Mouse (Mus musculus): ENCODE results near the gene Trim40.
"Not testable (repeated sequence)": the region's sequence is repeated elsewhere in the genome, so short reads cannot be mapped to it uniquely, and the experiment has no call there.

Trim40 gene

GRCm38 (mm10) chr17:36893387-36893786 is 3.5 kb upstream of the Trim40 start:
- no peak for DNase-seq (ENCODE audit: low spot score in 2 of 2)

DNA sequence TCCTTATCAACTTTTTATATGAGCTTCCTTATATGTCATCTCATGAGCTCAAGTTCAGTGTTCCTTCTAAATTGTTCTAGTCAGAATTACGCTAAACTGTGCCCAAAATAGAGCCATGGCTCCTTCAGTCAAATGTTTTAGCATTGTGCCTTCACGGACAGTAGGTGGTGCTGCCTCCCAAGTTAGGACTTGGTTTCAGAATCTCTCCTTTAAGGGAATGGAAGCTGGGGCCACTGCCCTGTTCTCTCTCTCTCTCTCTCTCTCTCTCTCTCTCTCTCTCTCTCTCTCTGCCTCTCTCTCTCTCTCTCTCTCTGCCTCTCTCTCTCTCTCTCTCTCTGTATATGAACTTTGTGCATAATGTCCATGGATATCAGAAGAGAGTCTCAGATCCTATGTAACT is 2.4 kb upstream of the Trim40 start:
- DNase-seq (ENCODE audit: low spot score in 2 of 2) = no peak

- DNase-seq (ENCODE audit: low spot score in 2 of 2) = not testable (repeated sequence)
These were observed 1.6 kb upstream of the Trim40 start for GRCm38 (mm10) chr17:36891496-36891895.

DNA sequence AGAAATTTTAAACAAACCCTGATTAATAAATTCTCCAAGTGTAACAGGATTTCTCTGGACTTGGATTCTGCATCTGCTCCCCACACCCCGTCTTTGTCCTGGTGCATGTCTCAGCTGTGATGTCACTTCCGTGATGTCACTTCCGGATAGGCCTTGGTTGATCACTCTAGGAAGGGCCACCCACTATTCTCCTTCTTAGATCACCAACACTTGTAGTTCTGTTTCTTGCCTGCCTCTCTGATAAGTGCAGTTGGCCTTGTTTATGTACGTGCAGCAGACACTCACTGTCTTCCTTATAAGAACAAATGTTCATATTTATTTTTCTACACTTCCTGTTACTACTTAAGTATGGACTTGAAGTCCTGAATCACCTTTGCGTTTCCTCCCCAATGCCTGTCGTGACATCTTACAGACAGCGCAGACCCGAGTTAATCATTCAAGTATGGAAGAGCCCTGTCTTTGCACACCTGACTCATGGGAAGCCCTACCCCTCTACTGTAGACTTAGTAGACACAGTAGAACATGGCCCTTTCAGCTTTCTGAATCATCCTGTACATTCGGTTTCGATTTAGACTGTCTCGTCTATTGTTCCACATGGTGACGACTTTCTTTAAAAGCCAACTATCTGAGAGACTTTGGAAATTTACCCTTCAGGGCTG is 4.7 kb downstream of the Trim40 start:
- no peak for DNase-seq (ENCODE audit: low spot score in 2 of 2)

- DNase-seq (ENCODE audit: low spot score in 2 of 2) = no peak
These were observed 6.6 kb downstream of the Trim40 start for GRCm38 (mm10) chr17:36883350-36883749.

DNA sequence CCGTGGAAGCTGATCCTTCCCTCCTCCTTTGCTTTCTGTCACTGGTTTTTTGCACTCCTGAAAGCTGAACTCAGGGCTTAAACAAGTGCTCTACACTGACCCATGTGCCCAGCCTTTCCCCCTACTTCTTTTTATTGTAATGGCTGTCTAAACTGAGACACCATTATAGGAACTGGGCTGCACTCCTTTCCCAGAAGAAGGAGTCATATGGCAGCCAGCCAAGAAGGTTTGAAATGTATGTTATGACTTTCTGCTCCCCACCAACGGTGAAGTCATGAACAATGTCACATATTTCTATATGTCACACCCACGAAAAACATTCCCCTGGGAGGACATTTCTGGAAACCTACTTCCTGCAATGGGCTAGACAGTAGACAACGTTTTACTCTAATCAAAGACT is 15.3 kb downstream of the Trim40 start:
- no peak for DNase-seq (ENCODE audit: low spot score in 2 of 2)

DNA sequence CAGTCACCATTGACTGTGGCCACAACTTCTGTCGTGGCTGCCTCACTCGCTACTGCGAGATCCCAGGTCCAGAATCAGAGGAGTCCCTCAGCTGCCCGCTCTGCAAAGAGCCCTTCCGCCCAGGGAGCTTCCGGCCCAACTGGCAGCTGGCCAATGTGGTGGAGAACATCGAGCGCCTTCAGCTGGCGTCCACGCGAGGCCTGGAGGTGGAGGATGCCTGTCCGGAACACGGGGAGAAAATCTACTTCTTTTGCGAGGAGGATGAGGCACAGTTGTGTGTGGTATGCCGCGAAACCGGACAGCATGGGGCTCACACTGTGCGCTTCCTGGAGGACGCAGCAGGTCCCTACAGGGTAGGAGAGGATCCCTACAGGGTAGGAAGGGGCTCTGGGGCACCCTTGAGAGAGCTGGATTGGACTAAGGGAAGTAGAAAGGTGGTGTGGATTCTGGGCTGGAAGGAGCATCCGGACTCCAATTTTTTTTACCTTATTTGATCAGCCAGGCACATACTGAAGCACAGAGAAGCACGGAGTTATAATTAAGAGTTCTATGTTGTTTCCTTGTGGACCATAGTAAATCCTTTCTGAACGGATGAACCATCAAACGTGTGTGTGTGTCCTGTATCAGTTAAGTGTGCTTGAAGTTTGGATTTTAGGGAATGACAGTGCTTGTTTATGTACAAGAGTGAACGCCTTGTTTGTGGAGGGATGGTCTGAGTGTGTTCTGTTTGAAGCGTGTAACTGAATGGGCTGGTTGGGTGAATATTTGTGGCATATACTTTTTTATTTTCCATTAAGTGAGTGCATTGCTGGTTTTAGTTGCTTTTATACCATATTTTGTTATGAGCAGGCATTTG is 19.7 kb downstream of the Trim40 start:
- peak; percentile 53 to 68 for DNase-seq (ENCODE audit: low spot score in 2 of 2)

DNA sequence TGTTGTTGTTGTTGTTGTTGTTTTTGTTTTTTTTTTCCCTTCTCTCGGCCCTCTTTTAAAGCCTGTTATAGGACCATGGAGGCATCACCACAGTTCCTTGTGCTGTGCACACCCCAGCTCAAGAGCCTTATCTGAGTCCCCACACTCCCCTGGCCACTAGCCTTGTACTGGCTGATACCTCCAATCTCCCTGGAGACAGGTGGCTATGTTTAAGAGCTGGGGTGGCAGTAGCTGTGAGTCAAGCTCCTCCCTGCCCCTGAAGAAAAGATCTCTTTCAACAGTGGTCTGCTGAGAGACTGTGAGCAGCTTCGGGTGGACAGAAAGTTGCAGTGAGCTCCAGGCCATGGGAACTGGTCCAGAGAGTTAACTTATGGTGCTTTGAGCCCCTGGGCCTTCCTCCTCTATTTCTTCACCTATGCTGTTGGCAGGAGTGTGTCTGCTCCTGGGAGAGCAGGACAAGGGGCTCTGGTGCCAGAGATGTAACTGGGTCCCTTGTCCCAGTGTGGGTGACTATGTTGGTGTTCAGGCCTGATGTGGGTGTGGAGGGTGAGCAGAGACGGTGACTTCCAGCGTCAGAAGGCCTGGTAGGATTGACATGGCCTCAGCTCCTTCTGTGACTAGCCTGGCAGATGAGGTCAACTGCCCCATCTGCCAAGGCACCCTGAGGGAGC is 20.5 kb downstream of the Trim40 start, which contains the start of gene Trim10:
Gene Trim10, plus strand, starts transcription at position 291 of the 671 bp plus-strand sequence.
- peak; percentile 71 to 85 for DNase-seq (ENCODE audit: low spot score in 2 of 2)

DNA sequence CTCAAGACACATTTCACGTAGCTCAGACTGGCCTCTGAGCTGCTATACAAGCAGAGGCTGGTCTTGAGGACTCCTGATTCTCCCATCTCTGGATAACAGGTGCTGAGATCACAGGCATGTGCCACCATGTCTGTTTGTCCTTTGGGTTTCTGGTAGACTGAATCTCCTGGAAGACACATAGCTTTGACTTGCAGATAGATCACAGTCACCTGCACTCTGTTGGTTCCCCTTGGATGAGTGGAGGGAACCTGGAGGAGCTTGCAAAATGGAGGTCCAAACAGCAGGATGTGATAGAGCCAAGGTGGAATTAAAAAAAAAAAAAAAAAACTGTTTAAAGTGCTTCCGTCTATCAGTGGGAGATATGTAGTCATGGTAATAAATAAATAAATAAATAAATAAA is 21.1 kb downstream of the Trim40 start:
- DNase-seq (ENCODE audit: low spot score in 2 of 2) = no peak

DNA sequence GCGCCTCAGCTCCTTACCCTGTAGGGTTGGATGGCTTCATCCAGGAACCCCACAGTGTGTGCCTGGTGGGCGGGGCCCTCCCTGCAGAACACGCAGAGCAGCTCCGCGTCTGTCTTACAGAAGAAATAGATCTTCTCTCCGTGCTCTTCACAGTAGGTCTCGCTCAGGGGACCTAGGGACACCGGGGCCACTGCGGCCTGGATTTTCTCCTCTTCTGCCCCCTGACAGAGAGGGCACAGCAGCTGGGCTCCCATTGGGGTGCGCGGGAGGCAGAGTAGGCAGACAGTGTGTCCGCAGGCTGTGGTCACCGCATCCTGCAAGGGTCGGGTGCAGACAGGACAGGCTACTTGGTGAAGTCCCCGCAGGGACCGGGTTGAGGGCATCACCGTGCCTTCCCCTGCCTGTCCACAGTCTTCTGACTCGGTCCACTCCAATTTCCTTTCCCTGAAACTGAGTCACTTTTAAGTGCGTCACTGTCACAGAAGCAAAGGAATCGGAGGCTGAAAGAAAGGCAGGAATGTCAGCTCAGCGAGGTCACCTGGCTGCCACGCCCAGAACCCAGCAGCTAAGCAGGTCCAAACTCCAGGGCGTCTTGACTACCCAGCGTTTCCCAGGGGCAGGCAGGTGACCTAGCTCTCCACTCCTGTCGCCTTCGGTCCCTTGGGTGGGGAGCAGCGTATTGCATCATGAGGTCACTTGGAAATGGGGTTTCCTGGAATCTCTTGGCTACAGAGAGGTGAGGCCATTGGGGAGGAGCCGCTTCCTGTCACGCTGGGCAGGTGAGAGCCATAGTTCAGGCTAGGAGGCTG is 23.0 kb downstream of the Trim40 start, which contains the start of gene Trim15:
Gene Trim15, minus strand, starts transcription at position 492 of the 809 bp plus-strand sequence.
- peak in 1 of 2 experiments; percentile 7 for DNase-seq (ENCODE audit: low spot score in 2 of 2)

DNA sequence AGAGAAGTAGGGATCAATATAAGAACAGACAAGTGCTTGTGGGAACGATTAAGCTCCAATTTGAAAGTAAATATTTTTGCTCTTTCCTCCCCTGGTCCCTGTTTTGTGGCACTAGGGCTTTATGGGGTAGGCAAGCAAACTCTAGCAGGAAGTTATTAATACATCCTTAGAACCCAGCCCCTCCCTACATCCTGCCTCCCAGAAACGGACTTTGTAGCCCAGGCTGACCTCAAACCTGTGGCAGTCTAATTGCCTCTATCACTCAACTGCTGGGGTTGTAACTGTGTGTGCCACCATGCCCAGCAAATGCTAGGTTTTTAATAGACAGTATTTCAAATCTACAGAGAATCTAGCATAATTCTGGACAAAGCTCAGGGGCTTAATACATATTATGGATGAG is 28.2 kb downstream of the Trim40 start:
- no peak for DNase-seq (ENCODE audit: low spot score in 2 of 2)

- no peak for DNase-seq (ENCODE audit: low spot score in 2 of 2)
These were observed 31.7 kb downstream of the Trim40 start for GRCm38 (mm10) chr17:36858181-36858580.

- DNase-seq (ENCODE audit: low spot score in 2 of 2) = no peak
These were observed 33.7 kb downstream of the Trim40 start for GRCm38 (mm10) chr17:36856236-36856635.

- no peak for DNase-seq (ENCODE audit: low spot score in 2 of 2)
These were observed 34.4 kb downstream of the Trim40 start for GRCm38 (mm10) chr17:36855484-36855883.

DNA sequence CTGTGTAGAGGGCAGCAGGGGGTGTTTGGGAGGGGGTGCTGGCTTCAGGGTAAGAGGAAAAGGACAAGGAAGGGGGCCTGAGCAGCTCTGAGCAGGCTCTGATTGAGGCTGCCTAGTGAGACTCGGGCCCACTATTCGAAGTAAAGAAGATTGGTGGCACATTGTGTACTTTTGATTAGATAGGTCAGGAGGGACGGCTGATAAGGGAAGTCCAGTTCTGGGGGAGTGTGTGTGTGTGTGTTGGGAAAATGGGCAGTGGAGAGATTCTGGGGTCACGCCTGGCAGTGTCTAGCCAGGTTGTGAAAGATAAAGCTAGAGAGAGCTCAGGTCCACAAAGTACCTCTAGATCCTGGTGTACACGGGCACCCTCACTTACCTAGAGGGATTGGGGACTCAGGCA is 38.3 kb downstream of the Trim40 start:
- DNase-seq (ENCODE audit: low spot score in 2 of 2) = no peak

DNA sequence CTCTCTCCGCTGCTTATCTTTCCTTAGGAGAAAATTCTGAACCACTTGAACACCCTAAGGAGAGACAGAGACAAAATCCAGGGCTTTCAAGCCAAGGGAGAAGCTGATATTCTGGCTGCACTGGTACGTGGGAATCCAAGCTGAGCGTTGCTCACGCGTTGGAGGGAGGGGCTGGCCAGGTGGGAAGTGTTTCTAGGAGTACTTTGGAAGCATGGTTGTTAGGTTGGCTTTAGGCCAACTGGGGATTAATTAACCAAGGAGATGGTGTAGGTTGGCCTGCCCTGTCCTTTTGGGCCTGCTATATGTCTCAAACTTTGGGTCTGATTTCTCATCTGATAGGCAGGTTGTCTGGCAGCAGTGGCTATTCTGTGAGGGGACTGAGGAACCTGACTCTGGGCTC is 38.7 kb downstream of the Trim40 start:
- DNase-seq (ENCODE audit: low spot score in 2 of 2) = no peak

DNA sequence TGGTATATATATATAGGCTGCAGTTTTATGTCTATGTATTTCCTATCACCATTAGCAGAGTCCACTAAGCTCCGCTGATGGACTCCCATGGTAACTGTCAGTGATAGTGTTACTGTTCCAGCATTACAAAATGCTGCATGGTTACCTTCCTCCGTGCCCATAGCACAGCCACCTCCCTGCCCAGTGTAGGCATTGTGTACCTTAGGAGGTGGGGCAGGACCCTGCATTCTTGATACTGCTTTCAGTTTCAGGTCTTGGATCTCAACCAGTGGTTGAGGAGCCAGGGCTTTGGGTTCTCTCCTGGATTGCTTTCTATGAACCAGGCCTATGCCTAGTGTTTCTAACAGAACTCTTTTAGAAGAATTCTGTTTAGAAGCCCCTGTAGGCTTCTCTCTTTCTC is 39.9 kb downstream of the Trim40 start:
- no peak for DNase-seq (ENCODE audit: low spot score in 2 of 2)

DNA sequence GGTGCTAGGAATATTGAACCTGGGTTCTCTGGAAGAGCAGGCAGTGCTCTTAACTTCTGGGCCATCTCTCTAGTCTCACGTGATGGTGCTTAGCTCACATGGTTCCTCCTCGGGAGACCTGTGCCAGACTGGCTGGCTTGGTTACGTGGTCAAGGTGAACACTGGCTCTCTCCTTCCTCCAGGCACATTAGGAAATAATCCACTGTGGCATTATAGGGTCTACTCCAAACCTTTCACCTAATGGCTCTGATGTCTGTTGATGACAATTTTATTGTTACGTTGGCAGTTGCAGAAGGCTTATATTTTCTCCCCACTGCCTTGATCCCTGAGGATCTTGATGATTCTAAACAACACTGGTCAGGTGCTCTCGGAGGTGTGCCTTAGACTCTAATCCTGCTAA is 41.0 kb downstream of the Trim40 start:
- DNase-seq (ENCODE audit: low spot score in 2 of 2) = no peak

- DNase-seq (ENCODE audit: low spot score in 2 of 2) = no peak
These were observed 45.2 kb downstream of the Trim40 start for GRCm38 (mm10) chr17:36844725-36845124.

DNA sequence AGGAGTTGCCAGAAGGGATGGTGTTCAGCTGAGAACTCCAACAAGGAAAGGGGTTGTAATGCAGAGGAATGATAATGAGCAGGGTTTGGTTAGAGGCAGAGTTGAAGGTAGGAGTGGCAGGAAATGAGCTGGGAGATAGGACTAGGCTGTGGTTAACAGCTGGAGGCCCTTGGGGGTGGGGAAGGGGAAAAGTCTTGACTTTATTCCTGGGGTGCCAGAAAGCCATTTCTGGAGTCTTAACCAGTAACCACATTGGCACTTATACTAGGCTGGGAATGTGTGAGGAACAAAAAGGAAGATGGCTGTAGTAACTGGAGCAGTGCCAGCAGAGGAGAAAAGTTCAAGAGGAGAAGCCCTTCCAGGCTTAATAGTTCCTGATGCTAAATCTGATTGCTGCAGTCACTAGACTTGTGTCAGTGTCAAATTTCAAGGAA is 45.6 kb downstream of the Trim40 start:
- no peak for DNase-seq (ENCODE audit: low spot score in 2 of 2)

GRCm38 (mm10) chr17:36843696-36844095 is 46.2 kb downstream of the Trim40 start:
- no peak for DNase-seq (ENCODE audit: low spot score in 2 of 2)

All from spleen, postnatal 36 days (tissue).